Mouse (Mus musculus) heart, postnatal 0 days (tissue): ENCODE results near the gene Bphl. TPM values are rescaled to one million over a fixed set of nuclear protein-coding genes. Genes with fewer than 3 reads are reported as not detected.

Source experiments
- ATAC-seq: fragments of 200-750 bp; cut with Nextera tagmentation; 2 replicates; pipeline ENCODE4 v1.8.0; 2017; ENCODE audit warnings: low read depth, moderate number of reproducible peaks, moderate library complexity; ENCODE audit not compliant: insufficient read depth
- DNase-seq: peaks from one replicate; pipeline ENCODE4 v3.0.0-alpha.2; 2016; ENCODE audit warnings: low spot score
- H3K27ac ChIP-seq: fragments of 300-500 bp; sonication (generic); 2 replicates; pipeline ENCODE4 v1.5.1; 2014; ENCODE audit warnings: low read depth, mild to moderate bottlenecking
- H3K27me3 ChIP-seq: fragments of 300-500 bp; sonication (generic); 2 replicates; pipeline ENCODE4 v1.6.1; 2014; ENCODE audit warnings: low read length, mixed read lengths; ENCODE audit not compliant: control insufficient read depth, insufficient read depth
- H3K36me3 ChIP-seq: fragments of 300-500 bp; sonication (generic); replicated peaks from 2 replicates; pipeline ENCODE4 v1.6.1; 2014; ENCODE audit warnings: low read length, mixed read lengths; ENCODE audit not compliant: control insufficient read depth, insufficient read depth
- H3K4me1 ChIP-seq: fragments of 300-500 bp; sonication (generic); 2 replicates; pipeline ENCODE4 v1.6.1; 2014; ENCODE audit warnings: antibody characterized with exemption; ENCODE audit not compliant: control insufficient read depth, insufficient read depth
- H3K4me2 ChIP-seq: fragments of 300-500 bp; sonication (generic); 2 replicates; pipeline ENCODE4 v1.6.1; 2014; ENCODE audit warnings: low read depth, mild to moderate bottlenecking, low read length, moderate library complexity
- H3K4me3 ChIP-seq: fragments of 300-500 bp; sonication (generic); 2 replicates; pipeline ENCODE4 v1.5.1; 2014; ENCODE audit warnings: low read depth, low read length
- H3K9ac ChIP-seq: fragments of 300-500 bp; sonication (generic); replicated peaks from 2 replicates; pipeline ENCODE4 v1.6.1; 2014; ENCODE audit warnings: low read depth, low read length, mixed read lengths
- H3K9me3 ChIP-seq: fragments of 300-500 bp; sonication (generic); replicated peaks from 2 replicates; pipeline ENCODE4 v1.6.1; 2016; ENCODE audit warnings: low read length; ENCODE audit not compliant: control insufficient read depth
- CTCF ChIP-seq: IDR thresholded peaks from 2 replicates; pipeline ENCODE4 v1.5.1; 2016; ENCODE audit warnings: antibody characterized with exemption, control low read depth, low read depth
- EP300 ChIP-seq: IDR thresholded peaks from 2 replicates; pipeline ENCODE4 v1.6.1; 2016; ENCODE audit warnings: antibody characterized with exemption, low read depth
- WGBS: fragments of 180-500 bp; shearing (Covaris S2); extraction: QIAGEN DNeasy Blood & Tissue Kit; methylation state at CpG from one replicate; pipeline ENCODE4 v1.1.7; 2014; 5-methylcytosine and 5-hydroxymethylcytosine counted together
- polyA plus RNA-seq: library from polyadenylated mRNA; unstranded; fragments of >200 nt; fragmentation: Nextera tagmentation; extraction: Ambion mirVana; gene quantifications from 2 replicates; pipeline ENCODE4 v1.2.1, GENCODE M21; 2015
- total RNA-seq: library from RNA; depleted of rRNA; stranded (reverse); fragments of >200 nt; gene quantifications from 2 replicates; pipeline ENCODE4 v1.2.3, GENCODE M21; 2014; ENCODE audit warnings: low replicate concordance

The Bphl gene
- total and polyA plus RNA-seq, 2 experiments from 2014 or later: 53.2 to 64.2 TPM

DNA sequence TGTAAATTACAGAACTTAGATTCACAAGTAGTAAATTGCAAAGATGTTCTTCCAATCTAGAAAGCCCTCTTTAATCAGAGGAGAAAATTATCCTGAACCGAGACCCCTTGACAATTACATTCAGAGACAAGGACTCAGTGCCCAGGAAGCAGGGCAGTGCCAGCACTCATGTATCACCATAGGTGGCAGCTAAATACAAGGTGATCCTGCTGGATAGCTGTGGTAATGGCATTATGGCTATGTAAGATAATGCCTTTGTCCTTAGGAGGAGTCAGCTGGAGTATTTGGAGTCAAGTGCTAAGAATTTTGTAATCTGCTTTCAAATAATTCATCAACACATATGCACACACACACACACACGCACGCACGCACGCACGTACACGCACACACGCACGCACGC lies 63.9 kb downstream of the Bphl start:
- DNase-seq (no peak), ATAC-seq (no peak)
- no peak overlapping the region for H3K4me3 ChIP-seq
- H3K9ac ChIP-seq: no peak overlapping the region
- H3K27me3 ChIP-seq: no peaks in the 10 kb centered on the region
- H3K9me3 ChIP-seq: no peaks in the 10 kb centered on the region
- H3K27ac ChIP-seq: 0 out of 2 replicates have a peak overlapping the region, but pooled peaks have one; percentile 20
- TF ChIP-seq CTCF: no peak
- TF ChIP-seq EP300: no peak
- 90% methylated on average over 10 of the region's 10 CpGs for WGBS
- no peak overlapping the region for H3K4me2 ChIP-seq
- H3K4me1 ChIP-seq: peaks cover 21% of the 10 kb centered on the region
- H3K36me3 ChIP-seq: no peaks in the 10 kb centered on the region

DNA sequence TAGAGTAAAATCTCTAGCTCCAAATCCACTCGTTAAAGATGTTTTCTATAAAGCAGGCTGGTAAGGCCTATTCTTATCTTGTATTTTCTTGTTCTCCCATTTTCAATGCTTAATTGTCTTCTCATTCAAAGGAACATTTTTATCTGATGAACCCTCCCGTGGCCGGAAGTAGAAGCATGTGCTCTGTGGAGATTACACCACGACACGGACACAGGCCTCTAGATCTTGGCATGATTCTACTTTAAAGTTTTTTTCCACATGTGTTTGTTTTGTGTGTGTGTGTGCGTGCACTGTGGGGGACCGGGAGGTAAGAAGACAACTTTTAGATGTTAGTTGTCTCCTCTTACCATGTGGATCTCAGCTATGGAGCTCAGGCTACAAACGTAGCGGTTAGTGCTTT lies 64.5 kb downstream of the Bphl start:
- WGBS: 64% methylated on average over 9 of the region's 9 CpGs
- H3K4me2 ChIP-seq: no peak overlapping the region
- H3K9me3 ChIP-seq: no peaks in the 10 kb centered on the region
- H3K36me3 ChIP-seq: no peaks in the 10 kb centered on the region
- no peak for TF ChIP-seq CTCF
- no peak for TF ChIP-seq EP300
- peaks cover 20% of the 10 kb centered on the region for H3K4me1 ChIP-seq
- ATAC-seq (no peak), DNase-seq (no peak)
- H3K4me3 ChIP-seq: no peak overlapping the region
- H3K27ac ChIP-seq: peak overlapping the region; percentile 20; the same call in 1 of the 2 replicates
- no peaks in the 10 kb centered on the region for H3K27me3 ChIP-seq
- no peak overlapping the region for H3K9ac ChIP-seq

DNA sequence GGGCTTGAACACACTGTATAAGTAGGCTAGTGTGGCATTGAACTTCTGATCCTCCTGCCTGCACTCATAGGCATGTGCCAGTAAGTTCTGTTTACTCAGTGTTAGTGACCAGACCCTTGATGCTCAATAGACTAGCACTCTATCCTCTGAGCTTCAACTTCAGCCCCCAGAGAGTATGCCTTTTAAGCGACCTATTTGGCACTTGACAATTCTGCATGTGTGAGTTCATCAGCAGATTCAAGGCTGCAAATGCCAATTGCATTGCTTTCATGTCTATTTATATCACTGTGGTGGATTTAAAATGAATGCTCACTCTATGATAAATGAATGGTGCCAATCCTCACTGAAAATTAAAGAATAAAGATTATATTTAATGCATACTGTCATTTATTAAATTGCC lies 68.0 kb downstream of the Bphl start:
- ATAC-seq (peak; percentile 85), DNase-seq (peak; percentile 84)
- H3K27me3 ChIP-seq: no peaks in the 10 kb centered on the region

DNA sequence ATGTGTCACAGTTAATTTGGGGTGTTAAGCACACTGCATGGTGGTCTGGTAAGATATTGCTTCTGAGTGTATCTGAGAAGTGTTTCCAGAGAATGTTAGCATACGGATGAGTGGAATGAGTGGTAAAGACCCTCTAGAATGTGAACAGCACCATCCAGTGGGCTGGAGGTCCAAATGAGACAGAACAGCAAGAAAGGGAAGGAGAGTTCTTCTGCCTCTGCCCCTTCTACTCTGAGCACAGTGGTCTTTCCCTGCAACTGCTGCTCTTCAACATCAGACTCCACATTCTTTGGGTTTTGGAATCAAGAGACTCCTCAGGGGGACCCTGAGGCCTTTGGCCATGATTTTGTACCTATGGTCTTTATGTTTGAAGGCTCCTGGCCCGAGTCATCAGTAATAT lies 68.9 kb downstream of the Bphl start:
- H3K9ac ChIP-seq: no peak overlapping the region
- H3K4me1 ChIP-seq: peaks cover 13% of the 10 kb centered on the region
- no peak overlapping the region for H3K4me3 ChIP-seq
- 86% methylated on average over 2 of the region's 2 CpGs for WGBS
- H3K27ac ChIP-seq: peak overlapping the region; percentile 43
- TF ChIP-seq CTCF (no peak), EP300 (no peak)
- H3K27me3 ChIP-seq: no peaks in the 10 kb centered on the region
- DNase-seq (no peak), ATAC-seq (no peak)
- no peak overlapping the region for H3K4me2 ChIP-seq
- no peaks in the 10 kb centered on the region for H3K9me3 ChIP-seq
- H3K36me3 ChIP-seq: no peaks in the 10 kb centered on the region

More for the DNA sequence above, 68.0 kb downstream of the Bphl start:
- Histone ChIP-seq H3K4me2 (no peak overlapping the region), H3K27ac (peak overlapping the region; percentile 68), H3K4me3 (no peak overlapping the region), H3K36me3 (no peaks in the 10 kb centered on the region), H3K9me3 (no peaks in the 10 kb centered on the region), H3K9ac (no peak overlapping the region), H3K4me1 (peaks cover 20% of the 10 kb centered on the region)
- TF ChIP-seq EP300 (peak; percentile 52; the same call in 1 of the 2 replicates), CTCF (no peak)
- 33% methylated on average over 1 of the region's 1 CpGs for WGBS

DNA sequence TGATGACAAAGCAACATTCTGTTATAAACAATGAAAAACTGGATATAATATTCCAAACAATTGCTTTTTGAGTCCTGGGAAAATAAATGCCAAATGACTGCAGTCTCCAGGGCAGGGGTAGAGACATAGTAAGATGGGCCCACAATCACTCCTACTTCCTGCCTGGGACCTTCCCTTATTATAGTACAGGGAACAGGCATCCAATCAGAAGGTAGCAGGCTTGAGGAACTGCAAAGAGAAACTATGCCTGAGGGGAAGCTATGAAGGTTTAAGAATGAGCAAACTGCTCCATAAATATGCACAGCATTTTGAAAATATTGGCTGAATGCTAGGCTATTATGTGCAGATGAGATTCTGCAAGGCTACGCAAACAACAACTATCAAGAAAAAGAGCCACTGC lies 69.6 kb downstream of the Bphl start:
- DNase-seq: no peak
- 94% methylated on average over 1 of the region's 1 CpGs for WGBS
- TF ChIP-seq EP300: no peak
- TF ChIP-seq CTCF: no peak
- no peak overlapping the region for H3K4me3 ChIP-seq
- no peak overlapping the region for H3K4me2 ChIP-seq
- 0 out of 2 replicates have a peak overlapping the region, but pooled peaks have one; percentile 4 for H3K27ac ChIP-seq
- H3K9me3 ChIP-seq: no peaks in the 10 kb centered on the region
- H3K9ac ChIP-seq: no peak overlapping the region
- H3K4me1 ChIP-seq: peaks cover 13% of the 10 kb centered on the region
- ATAC-seq: no peak
- no peaks in the 10 kb centered on the region for H3K27me3 ChIP-seq
- no peaks in the 10 kb centered on the region for H3K36me3 ChIP-seq

DNA sequence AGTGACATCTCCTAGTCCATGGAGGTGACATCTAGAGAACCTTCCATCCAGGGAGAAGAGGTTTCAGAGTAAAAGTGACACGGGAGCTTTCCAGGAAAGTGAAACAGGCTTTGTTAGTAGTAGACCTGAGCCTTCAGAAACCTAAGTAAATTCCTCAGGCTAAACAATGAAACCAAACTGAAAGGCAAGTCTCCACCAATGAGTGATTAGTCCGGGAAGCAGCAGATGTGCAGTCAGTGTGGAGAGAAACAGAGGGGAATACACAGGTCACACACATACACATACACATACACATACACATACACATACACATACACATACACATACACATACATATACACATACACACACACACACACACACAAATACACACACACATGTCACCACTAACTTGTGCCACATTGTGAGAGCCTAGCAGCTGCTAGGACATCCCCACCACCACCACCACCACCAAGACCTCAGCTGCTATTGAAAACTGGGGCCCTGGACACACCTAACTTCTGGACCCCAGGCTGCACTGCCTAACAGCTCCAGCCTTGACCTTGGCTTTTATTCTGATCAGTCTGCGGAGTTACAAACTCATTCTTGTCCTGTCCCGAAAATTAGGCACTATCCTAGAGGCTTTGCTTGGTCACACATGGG lies 71.8 kb downstream of the Bphl start:
- peaks cover 13% of the 10 kb centered on the region for H3K4me1 ChIP-seq
- no peak overlapping the region for H3K4me3 ChIP-seq
- H3K36me3 ChIP-seq: no peaks in the 10 kb centered on the region
- no peaks in the 10 kb centered on the region for H3K27me3 ChIP-seq
- no peak overlapping the region for H3K27ac ChIP-seq
- H3K4me2 ChIP-seq: no peak overlapping the region
- DNase-seq (no peak), ATAC-seq (no peak)
- H3K9me3 ChIP-seq: no peaks in the 10 kb centered on the region
- no peak overlapping the region for H3K9ac ChIP-seq
- TF ChIP-seq CTCF (no peak), EP300 (no peak)
- 79% methylated on average over 4 of the region's 4 CpGs for WGBS
